Mouse (Mus musculus): Measurements from ENCODE around the gene Cabin1.

Cabin1 gene

GRCm38 (mm10) chr10:75664673-75665270, 99.4 kb downstream of the Cabin1 start:
- DNase-seq (ENCODE audit: low read depth): no peak

GRCm38 (mm10) chr10:75662575-75662974, 101.6 kb downstream of the Cabin1 start:
- no peak for DNase-seq (ENCODE audit: low read depth)

DNA sequence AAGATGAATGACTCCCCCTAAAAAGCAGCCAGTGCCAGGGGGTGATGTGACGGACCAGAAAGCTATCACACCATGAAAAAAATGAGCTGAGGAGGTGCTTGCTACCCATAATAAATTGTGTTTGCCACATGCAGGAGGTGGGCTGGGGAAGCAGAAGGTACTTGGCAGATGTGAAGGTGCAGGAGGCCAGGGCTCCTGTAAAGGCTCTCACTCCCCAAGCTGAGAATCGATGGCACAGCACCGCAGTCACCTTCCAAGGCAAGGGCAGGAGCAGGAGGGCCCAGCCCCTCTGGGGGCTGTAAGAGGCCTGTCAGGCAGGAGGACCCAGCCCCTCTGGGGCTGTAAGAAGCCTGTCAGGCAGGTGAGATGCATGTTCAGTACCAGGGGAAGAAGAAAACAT, 102.3 kb downstream of the Cabin1 start:
- no peak for DNase-seq (ENCODE audit: low read depth)

- DNase-seq (ENCODE audit: low read depth): no peak
Measured at GRCm38 (mm10) chr10:75661381-75661780, 102.8 kb downstream of the Cabin1 start.

GRCm38 (mm10) chr10:75657772-75658171, 106.4 kb downstream of the Cabin1 start:
- DNase-seq (ENCODE audit: low read depth): no peak

GRCm38 (mm10) chr10:75657165-75657564, 107.0 kb downstream of the Cabin1 start:
- no peak for DNase-seq (ENCODE audit: low read depth)

DNA sequence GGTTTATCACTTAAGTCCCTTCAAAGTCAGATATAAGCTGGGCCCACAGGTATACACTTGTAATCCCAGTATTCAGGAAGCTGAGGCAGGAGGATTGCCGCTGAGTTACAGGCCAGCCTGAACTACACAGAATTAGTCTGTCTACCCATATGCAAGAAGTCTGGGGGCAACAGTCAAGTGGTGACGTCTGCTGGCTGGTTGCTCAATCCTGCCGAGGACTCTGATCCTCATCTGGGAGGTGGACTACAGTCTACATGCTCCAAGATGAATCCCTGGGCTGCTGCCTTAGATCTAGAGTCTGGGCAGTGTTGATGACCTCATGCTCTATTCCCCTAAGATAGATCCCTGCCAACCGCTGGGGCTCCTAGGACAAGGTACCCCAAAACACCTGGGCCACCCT, 110.1 kb downstream of the Cabin1 start:
- DNase-seq (ENCODE audit: low read depth): no peak

GRCm38 (mm10) chr10:75651381-75652068, 112.6 kb downstream of the Cabin1 start:
- no peak for DNase-seq (ENCODE audit: low read depth)

DNA sequence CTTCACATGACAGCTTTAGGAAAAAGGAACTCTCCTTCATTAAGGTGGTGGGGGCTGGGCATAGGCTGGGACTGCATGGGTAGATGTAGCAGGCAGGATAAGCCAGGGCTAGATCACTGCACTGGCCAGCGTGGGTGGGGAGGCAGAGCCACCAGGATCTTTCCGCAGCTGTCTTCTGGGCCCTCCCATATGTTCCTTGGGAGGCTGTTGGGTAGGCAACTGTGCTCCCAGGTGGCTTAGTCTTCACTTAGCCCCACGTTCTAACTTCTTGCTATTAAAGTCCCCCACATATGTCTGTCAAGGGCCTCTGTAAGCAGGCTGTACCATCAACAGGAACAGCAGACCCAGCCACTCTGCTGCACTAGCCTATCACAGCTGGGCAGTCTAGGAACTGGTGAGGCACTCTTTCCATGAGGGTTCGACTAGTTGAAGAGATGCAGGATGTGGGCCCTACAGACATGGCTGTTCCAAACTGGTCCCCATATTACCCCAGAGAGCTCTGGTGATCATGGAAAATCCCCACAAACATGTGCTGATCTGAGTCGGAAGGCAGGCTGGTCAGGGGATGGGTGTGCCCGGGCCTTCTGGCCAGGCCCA, 113.7 kb downstream of the Cabin1 start:
- no peak for DNase-seq (ENCODE audit: low read depth)

GRCm38 (mm10) chr10:75649406-75649995, 114.6 kb downstream of the Cabin1 start:
- no peak for DNase-seq (ENCODE audit: low read depth)

- DNase-seq (ENCODE audit: low read depth): no peak
Measured at GRCm38 (mm10) chr10:75649001-75649400, 115.1 kb downstream of the Cabin1 start.

GRCm38 (mm10) chr10:75648091-75648490, 116.0 kb downstream of the Cabin1 start:
- no peak for DNase-seq (ENCODE audit: low read depth)

- no peak for DNase-seq (ENCODE audit: low read depth)
Measured at GRCm38 (mm10) chr10:75647362-75647761, 116.8 kb downstream of the Cabin1 start.

DNA sequence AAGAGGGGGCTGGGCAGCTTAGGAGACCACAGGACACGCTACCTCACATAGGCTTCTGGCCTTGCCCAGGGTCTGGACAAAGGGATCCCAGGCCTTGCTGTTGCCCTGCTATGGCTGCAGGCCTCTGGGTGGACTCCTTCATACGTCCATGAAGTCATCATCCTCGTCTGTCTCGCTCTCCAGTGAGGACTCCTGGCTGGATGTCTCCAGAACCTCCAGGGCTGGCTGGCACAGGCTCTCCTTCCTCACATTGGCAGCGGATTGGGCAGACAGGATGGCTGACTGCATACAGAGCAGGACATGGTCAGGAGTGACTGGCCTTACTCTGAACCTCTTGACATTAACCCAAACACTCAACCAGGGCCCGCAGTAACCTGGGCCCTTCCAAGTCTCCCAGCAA, 117.7 kb downstream of the Cabin1 start:
- DNase-seq (ENCODE audit: low read depth): no peak

DNA sequence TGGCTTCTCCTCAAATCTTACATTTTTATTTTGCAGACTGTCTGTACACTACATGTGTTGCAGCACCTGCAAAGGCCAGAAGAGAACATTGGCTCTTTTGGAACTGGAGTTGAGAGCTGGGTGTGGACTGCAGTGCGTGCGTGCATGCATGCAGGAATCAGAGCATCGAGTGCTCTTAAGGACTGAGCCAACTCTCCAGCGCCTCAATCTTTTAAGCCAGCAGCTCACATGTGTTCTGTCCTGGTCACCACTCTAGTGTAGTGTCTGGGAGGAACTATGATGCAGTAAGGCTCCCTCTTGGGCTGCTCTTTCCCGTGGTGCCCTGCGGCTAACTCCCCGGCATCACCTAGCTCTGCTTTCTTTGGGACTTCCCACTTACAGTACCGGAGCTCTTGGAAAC, 118.5 kb downstream of the Cabin1 start:
- no peak for DNase-seq (ENCODE audit: low read depth)

GRCm38 (mm10) chr10:75643741-75644343, 120.3 kb downstream of the Cabin1 start, which contains the start of gene Susd2:
TSS of gene Susd2 (minus strand) at chr10:75644008.
- peak; percentile 77 for DNase-seq (ENCODE audit: low read depth)

GRCm38 (mm10) chr10:75642891-75643290, 121.2 kb downstream of the Cabin1 start:
- DNase-seq (ENCODE audit: low read depth): peak; percentile 53

DNA sequence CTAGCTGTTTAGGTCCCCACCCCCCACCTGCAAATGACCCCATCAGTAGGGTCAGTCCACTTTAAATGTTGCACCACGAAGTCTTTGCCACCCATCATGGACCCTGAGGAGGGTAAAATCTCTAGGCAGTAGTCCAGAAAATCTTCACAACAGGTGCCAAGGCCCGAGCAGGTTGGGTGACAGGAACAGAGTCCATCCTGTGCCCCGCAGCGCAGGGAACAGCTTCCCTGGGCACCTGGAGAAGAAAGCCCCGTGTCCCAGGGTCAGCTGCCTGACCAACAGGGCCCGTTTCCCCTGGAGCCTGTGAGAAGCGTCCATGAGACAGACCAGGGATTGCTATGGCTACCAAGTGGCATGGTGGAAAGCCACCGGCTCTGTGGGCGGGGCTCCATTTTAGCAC, 121.7 kb downstream of the Cabin1 start:
- no peak for DNase-seq (ENCODE audit: low read depth)

DNA sequence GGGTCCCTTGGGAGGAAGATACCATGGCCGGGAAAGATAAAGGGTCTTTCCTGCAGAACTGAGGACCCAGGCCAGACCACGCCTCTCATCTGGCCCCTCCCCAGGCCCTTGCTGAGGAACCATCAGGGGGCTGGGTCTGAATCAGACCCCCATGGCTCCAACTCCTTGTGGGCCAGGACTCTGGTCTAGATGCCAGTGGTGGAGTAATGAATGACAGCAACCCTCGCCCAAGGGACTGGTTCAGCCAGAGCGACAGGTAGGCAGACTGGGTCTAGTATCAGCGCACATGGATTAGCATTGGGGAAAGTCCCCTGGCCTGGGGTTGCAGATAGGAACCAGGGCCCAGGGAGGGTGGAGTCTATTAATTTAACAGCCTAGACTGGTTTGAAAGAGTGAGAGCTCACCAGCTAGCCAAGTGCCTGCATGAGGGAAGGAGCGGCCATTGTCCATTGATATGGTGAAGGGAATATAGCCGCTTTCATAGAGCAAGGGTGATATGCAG, 122.4 kb downstream of the Cabin1 start:
- DNase-seq (ENCODE audit: low read depth): peak; percentile 29

DNA sequence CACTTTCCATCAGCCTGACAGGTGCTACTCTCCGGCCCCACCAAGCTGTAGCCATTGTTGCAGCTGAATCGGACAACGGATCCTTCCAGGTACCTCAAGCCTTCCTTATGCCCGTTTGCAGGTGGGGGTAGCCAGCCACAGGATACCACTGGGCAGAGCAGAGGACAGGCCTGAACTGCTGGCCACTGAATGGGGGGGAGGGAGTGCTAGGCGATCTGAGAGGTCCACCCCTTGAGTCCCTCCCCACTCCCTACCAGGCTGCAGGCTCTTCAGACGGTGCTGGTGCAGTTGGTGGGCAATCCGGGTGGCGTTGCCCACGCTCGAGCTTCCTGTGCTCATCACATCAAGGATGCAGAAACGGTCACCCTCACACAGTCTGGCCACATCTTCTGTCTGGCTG, 126.4 kb downstream of the Cabin1 start:
- no peak for DNase-seq (ENCODE audit: low read depth)

DNA sequence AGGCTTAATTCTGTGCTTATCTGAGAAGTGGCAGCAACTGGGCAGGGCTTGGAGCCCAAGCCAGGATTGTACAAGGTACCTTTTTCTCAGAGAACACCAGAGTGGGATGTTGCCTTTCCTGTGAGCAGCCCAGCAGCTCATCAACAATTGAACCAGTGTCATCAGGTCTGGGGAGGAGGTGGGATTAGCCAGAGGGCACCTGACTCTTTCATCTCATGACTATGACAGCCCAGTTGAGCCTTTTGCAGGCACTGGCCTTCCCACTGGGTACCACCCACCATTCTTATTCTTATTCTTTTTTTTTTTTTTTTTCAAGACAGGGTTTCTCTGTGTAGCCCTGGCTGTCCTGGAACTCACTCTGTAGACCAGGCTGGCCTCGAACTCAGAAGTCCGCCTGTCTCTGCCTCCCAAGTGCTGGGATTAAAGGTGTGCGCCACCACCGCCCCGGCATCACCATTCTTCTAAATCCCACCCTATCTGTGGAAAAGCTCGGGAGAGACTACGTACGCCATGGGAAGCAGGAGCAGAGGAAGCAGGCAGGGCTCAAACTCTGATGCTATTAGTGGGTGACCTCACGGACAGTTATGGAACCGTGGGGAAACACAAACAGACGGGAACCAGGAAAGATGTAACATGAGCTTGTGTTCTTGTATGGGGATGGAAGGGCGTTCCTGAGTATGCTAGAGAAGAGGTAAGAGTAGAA, 127.9 kb downstream of the Cabin1 start:
- no peak for DNase-seq (ENCODE audit: low read depth)

DNA sequence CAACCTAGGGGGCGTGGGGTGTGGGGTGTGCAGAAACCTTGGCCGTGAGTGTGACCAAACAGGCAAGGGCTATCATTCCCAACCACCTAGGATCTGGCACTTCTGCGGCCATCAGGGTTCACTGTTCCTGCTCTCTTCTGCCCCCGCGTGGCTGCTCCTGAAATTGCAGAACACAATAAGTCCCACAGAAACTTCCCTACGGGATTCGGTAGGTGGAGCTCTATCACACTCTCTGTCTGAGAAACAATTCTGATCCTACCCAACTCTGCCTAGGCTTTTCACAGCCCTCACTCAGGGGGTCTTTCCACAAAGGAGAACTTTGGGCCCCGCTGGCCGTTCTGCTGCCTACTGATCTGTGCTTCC, 128.5 kb downstream of the Cabin1 start:
- peak; percentile 88 for DNase-seq (ENCODE audit: low read depth)

All from induced T-regulatory cell, adult 2 months (primary cell).